Mouse (Mus musculus): ENCODE data around the gene Itsn1. TPM values are rescaled to one million over a fixed set of nuclear protein-coding genes. Genes with fewer than 3 reads are reported as not detected.

The Itsn1 gene
- polyA plus RNA-seq, 1 experiment from 2014 or later: 7.8 TPM

- TF ChIP-seq CTCF (IDR thresholded peaks at IDR 0.05; ENCODE audit: low read depth): no peak
- no peak for TF ChIP-seq EP300 (optimal IDR thresholded peaks at IDR 0.05)
- Histone ChIP-seq H3K4me1 (replicated peaks; ENCODE audit: control insufficient read depth, insufficient read depth) (no peaks in the 10 kb centered on the region), H3K27me3 (ENCODE audit: control insufficient read depth, insufficient read depth, low read length) (no peaks in the 10 kb centered on the region), H3K9ac (ENCODE audit: low read length) (no peak overlapping the region), H3K27ac (replicated peaks) (no peak overlapping the region), H3K9me3 (ENCODE audit: control insufficient read depth, low read length) (no peaks in the 10 kb centered on the region), H3K4me3 (ENCODE audit: low read depth, low read length) (no peak overlapping the region), H3K4me2 (replicated peaks; ENCODE audit: low read depth) (no peak overlapping the region), H3K36me3 (ENCODE audit: control insufficient read depth, insufficient read depth, low read length) (peaks cover 3% of the 10 kb centered on the region; the same call in 1 of the 2 replicates)
- WGBS: 82% methylated on average over 18 of the region's 18 CpGs
- ATAC-seq (ENCODE audit: low FRiP score, low TSS enrichment) (no peak), DNase-seq (ENCODE audit: low spot score) (no peak)
These were observed 107.8 kb downstream of the Itsn1 start for GRCm38 (mm10) chr16:91836592-91837557.

DNA sequence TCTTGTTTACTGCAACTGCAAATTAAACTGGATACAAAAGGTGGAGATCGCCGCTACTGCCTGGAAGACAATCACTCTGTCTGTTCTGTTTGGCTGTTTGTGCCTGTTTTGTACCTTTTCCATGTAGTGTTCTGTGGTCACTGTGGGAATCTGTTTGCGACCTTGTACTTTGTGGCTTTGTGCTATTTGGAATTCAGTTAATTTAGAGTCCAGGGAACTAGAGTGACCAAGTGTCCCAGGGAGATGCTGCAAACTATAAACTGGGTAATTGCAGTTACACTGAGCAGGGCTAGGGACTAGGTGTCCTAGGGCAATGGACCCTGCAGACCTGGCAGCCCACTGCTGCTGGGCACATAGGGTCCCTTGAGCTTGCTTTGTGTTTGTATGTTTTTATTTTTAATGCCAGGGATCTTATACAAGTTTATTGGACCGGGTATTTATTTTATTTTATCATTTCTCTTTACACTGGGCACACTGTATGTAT is 108.5 kb downstream of the Itsn1 start:
- no peak for DNase-seq (ENCODE audit: low spot score)

GRCm38 (mm10) chr16:91838771-91839170 is 109.7 kb downstream of the Itsn1 start:
- no peak overlapping the region for H3K9ac ChIP-seq (ENCODE audit: low read length)
- 84% methylated on average over 11 of the region's 11 CpGs for WGBS
- H3K36me3 ChIP-seq (ENCODE audit: control insufficient read depth, insufficient read depth, low read length): peaks cover 3% of the 10 kb centered on the region; the same call in 1 of the 2 replicates
- H3K27ac ChIP-seq (replicated peaks): no peak overlapping the region
- no peak overlapping the region for H3K4me3 ChIP-seq (ENCODE audit: low read depth, low read length)
- no peaks in the 10 kb centered on the region for H3K4me1 ChIP-seq (replicated peaks; ENCODE audit: control insufficient read depth, insufficient read depth)
- DNase-seq (ENCODE audit: low spot score) (no peak), ATAC-seq (ENCODE audit: low FRiP score, low TSS enrichment) (no peak)
- TF ChIP-seq CTCF (IDR thresholded peaks at IDR 0.05; ENCODE audit: low read depth): no peak
- TF ChIP-seq EP300 (optimal IDR thresholded peaks at IDR 0.05): no peak
- H3K4me2 ChIP-seq (replicated peaks; ENCODE audit: low read depth): no peak overlapping the region
- H3K9me3 ChIP-seq (ENCODE audit: control insufficient read depth, low read length): no peaks in the 10 kb centered on the region
- H3K27me3 ChIP-seq (ENCODE audit: control insufficient read depth, insufficient read depth, low read length): no peaks in the 10 kb centered on the region

More for the DNA sequence above, 108.5 kb downstream of the Itsn1 start:
- Histone ChIP-seq H3K4me2 (replicated peaks; ENCODE audit: low read depth) (no peak overlapping the region), H3K4me1 (replicated peaks; ENCODE audit: control insufficient read depth, insufficient read depth) (no peaks in the 10 kb centered on the region), H3K9ac (ENCODE audit: low read length) (no peak overlapping the region), H3K9me3 (ENCODE audit: control insufficient read depth, low read length) (no peaks in the 10 kb centered on the region), H3K4me3 (ENCODE audit: low read depth, low read length) (no peak overlapping the region), H3K27ac (replicated peaks) (no peak overlapping the region), H3K36me3 (ENCODE audit: control insufficient read depth, insufficient read depth, low read length) (peaks cover 3% of the 10 kb centered on the region; the same call in 1 of the 2 replicates), H3K27me3 (ENCODE audit: control insufficient read depth, insufficient read depth, low read length) (no peaks in the 10 kb centered on the region)
- no peak for TF ChIP-seq EP300 (optimal IDR thresholded peaks at IDR 0.05)
- TF ChIP-seq CTCF (IDR thresholded peaks at IDR 0.05; ENCODE audit: low read depth): no peak
- WGBS: 92% methylated on average over 4 of the region's 4 CpGs
- ATAC-seq (ENCODE audit: low FRiP score, low TSS enrichment): no peak

- Histone ChIP-seq H3K9ac (ENCODE audit: low read length) (no peak overlapping the region), H3K36me3 (ENCODE audit: control insufficient read depth, insufficient read depth, low read length) (peaks cover 3% of the 10 kb centered on the region; the same call in 1 of the 2 replicates), H3K27ac (replicated peaks) (no peak overlapping the region), H3K9me3 (ENCODE audit: control insufficient read depth, low read length) (no peaks in the 10 kb centered on the region), H3K27me3 (ENCODE audit: control insufficient read depth, insufficient read depth, low read length) (no peaks in the 10 kb centered on the region), H3K4me2 (replicated peaks; ENCODE audit: low read depth) (no peak overlapping the region), H3K4me3 (ENCODE audit: low read depth, low read length) (no peak overlapping the region), H3K4me1 (replicated peaks; ENCODE audit: control insufficient read depth, insufficient read depth) (no peaks in the 10 kb centered on the region)
- ATAC-seq (ENCODE audit: low FRiP score, low TSS enrichment) (no peak), DNase-seq (ENCODE audit: low spot score) (no peak)
- WGBS: 47% methylated on average over 11 of the region's 11 CpGs
- no peak for TF ChIP-seq EP300 (optimal IDR thresholded peaks at IDR 0.05)
- TF ChIP-seq CTCF (IDR thresholded peaks at IDR 0.05; ENCODE audit: low read depth): no peak
These were observed 110.4 kb downstream of the Itsn1 start for GRCm38 (mm10) chr16:91839462-91839861.

DNA sequence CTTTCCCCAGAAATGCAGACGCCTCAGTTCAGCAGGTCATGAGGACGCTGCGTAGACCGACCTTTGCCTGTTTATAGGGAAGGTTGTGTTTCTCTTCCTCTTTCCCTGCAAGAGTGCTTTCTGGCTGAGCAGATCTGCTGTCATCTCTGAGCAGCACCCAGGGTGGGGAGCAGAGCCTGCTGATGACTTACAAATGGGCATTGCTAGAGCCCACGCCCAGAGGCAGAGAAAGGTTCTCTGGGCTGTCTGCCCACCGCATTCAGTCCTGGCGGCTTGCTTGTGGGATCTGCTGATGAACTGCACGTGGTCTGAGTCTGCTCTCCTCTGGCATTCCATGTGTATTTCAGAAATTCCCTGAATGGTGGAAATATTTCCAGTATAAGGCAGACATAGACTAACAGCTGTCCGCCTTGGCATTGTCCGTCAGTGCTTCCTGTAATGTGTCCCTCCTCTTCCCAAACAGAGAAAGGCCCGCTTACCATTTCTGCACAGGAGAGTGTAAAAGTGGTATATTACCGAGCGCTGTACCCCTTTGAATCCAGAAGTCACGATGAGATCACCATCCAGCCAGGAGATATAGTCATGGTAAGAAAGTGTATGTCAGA is 112.0 kb downstream of the Itsn1 start:
- Histone ChIP-seq H3K4me1 (replicated peaks; ENCODE audit: control insufficient read depth, insufficient read depth) (no peaks in the 10 kb centered on the region), H3K4me2 (replicated peaks; ENCODE audit: low read depth) (no peak overlapping the region), H3K4me3 (ENCODE audit: low read depth, low read length) (no peak overlapping the region), H3K9me3 (ENCODE audit: control insufficient read depth, low read length) (no peaks in the 10 kb centered on the region), H3K36me3 (ENCODE audit: control insufficient read depth, insufficient read depth, low read length) (peaks cover 3% of the 10 kb centered on the region; the same call in 1 of the 2 replicates), H3K27me3 (ENCODE audit: control insufficient read depth, insufficient read depth, low read length) (no peaks in the 10 kb centered on the region), H3K9ac (ENCODE audit: low read length) (no peak overlapping the region), H3K27ac (replicated peaks) (no peak overlapping the region)
- DNase-seq (ENCODE audit: low spot score): no peak
- TF ChIP-seq EP300 (optimal IDR thresholded peaks at IDR 0.05) (no peak), CTCF (IDR thresholded peaks at IDR 0.05; ENCODE audit: low read depth) (no peak)
- ATAC-seq (ENCODE audit: low FRiP score, low TSS enrichment): peak; percentile 63; the same call in 1 of the 2 replicates
- 73% methylated on average over 14 of the region's 14 CpGs for WGBS
